Mouse (Mus musculus) midbrain, embryonic 14.5 days (tissue): ENCODE data around the gene Sh2b3. TPM values are rescaled to one million over a fixed set of nuclear protein-coding genes. Genes with fewer than 3 reads are reported as not detected.

ENCODE experiments used
- ATAC-seq: fragments of 200-750 bp; cut with Nextera tagmentation; 2 replicates; pipeline ENCODE4 v1.8.0; 2017; ENCODE audit warnings: moderate number of reproducible peaks, moderate library complexity; ENCODE audit not compliant: low FRiP score, low TSS enrichment
- DNase-seq: peaks from one replicate; pipeline ENCODE4 v3.0.0-alpha.2; 2015
- H3K27ac ChIP-seq: fragments of 300-500 bp; sonication (generic); replicated peaks from 2 replicates; pipeline ENCODE4 v1.5.1; 2014; ENCODE audit warnings: mild to moderate bottlenecking, low read depth, low read length, moderate library complexity
- H3K27me3 ChIP-seq: fragments of 300-500 bp; sonication (generic); 2 replicates; pipeline ENCODE4 v1.6.1; 2014; ENCODE audit warnings: low read length, control low read depth, mixed read lengths; ENCODE audit not compliant: control insufficient read depth, insufficient read depth
- H3K36me3 ChIP-seq: fragments of 300-500 bp; sonication (generic); 2 replicates; pipeline ENCODE4 v1.6.1; 2014; ENCODE audit warnings: low read length, control low read depth; ENCODE audit not compliant: control insufficient read depth, insufficient read depth
- H3K4me1 ChIP-seq: fragments of 300-500 bp; sonication (generic); 2 replicates; pipeline ENCODE4 v1.6.1; 2014; ENCODE audit warnings: mild to moderate bottlenecking, antibody characterized with exemption, low read length, control low read depth; ENCODE audit not compliant: control insufficient read depth, insufficient read depth
- H3K4me2 ChIP-seq: fragments of 300-500 bp; sonication (generic); 2 replicates; pipeline ENCODE4 v1.6.1; 2014; ENCODE audit warnings: mild to moderate bottlenecking, low read length, moderate library complexity
- H3K4me3 ChIP-seq: fragments of 300-500 bp; sonication (generic); replicated peaks from 2 replicates; pipeline ENCODE4 v1.5.1; 2014; ENCODE audit warnings: low read depth, low read length
- H3K9ac ChIP-seq: fragments of 300-500 bp; sonication (generic); replicated peaks from 2 replicates; pipeline ENCODE4 v1.6.1; 2014; ENCODE audit warnings: mild to moderate bottlenecking, low read length, moderate library complexity
- H3K9me3 ChIP-seq: fragments of 300-500 bp; sonication (generic); 2 replicates; pipeline ENCODE4 v1.6.1; 2016; ENCODE audit warnings: low read length, control low read depth, mixed read lengths; ENCODE audit not compliant: control insufficient read depth
- WGBS: fragments of 180-500 bp; shearing (Covaris S2); extraction: QIAGEN DNeasy Blood & Tissue Kit; methylation state at CpG from one replicate; pipeline ENCODE4 v1.1.7; 2014; 5-methylcytosine and 5-hydroxymethylcytosine counted together
- polyA plus RNA-seq: library from polyadenylated mRNA; unstranded; fragments of >200 nt; fragmentation: Nextera tagmentation; extraction: Ambion mirVana; gene quantifications from 2 replicates; pipeline ENCODE4 v1.2.1, GENCODE M21; 2014

Gene Sh2b3
- polyA plus RNA-seq, 1 experiment from 2014 or later = 7.8 TPM

DNA sequence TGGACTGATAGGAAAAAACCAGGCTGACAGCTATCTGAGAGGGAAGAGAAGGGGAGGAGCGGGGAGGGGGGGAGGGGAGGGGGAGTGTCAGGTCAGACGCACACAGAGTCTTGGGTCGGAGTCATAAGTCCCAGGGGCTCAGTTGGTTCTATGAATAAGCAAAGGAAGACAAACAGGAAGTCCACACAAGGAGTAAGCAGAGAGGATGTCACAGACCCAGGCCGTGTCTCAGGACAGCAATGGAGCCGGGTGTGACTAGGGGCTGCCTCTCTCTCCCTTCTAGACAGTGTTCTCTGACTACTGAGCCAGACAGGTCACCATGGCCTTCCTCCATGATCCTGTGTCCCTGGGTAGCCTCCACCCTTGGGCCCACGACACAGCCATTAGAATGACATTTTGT is 33.4 kb upstream of the Sh2b3 start:
- Histone ChIP-seq H3K4me1 (no peaks in the 10 kb centered on the region), H3K36me3 (peaks cover 55% of the 10 kb centered on the region), H3K27ac (no peak overlapping the region), H3K9me3 (no peaks in the 10 kb centered on the region), H3K4me2 (no peak overlapping the region), H3K27me3 (no peaks in the 10 kb centered on the region), H3K4me3 (no peak overlapping the region), H3K9ac (no peak overlapping the region)
- ATAC-seq (no peak), DNase-seq (no peak)
- WGBS = 88% methylated on average over 6 of the region's 6 CpGs

DNA sequence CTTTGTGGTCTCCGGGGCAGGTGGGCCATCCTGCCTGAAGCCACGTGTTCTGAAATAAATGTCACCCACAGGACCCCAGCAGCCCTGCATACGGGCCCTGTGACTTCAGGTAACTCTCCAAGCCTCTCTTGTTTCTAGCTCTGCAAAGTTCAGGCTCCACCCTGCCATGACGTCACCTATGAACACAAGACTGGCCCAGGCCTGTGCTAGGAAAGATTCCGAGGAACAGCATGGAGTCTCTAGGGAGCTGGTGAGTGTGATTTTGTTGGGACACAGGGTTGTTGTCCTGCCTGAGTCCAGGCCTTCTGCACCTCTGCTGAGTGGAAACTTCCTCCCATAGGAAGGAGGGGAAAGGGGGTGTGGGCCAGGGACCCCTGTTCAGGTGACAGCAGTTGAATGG is 30.5 kb upstream of the Sh2b3 start:
- H3K27me3 ChIP-seq = no peaks in the 10 kb centered on the region
- no peaks in the 10 kb centered on the region for H3K4me1 ChIP-seq
- no peak overlapping the region for H3K4me2 ChIP-seq
- H3K4me3 ChIP-seq = no peak overlapping the region
- DNase-seq = no peak
- H3K9me3 ChIP-seq = no peaks in the 10 kb centered on the region
- H3K9ac ChIP-seq = no peak overlapping the region
- 75% methylated on average over 5 of the region's 5 CpGs for WGBS
- no peak overlapping the region for H3K27ac ChIP-seq
- H3K36me3 ChIP-seq = peaks cover 37% of the 10 kb centered on the region
- no peak for ATAC-seq

DNA sequence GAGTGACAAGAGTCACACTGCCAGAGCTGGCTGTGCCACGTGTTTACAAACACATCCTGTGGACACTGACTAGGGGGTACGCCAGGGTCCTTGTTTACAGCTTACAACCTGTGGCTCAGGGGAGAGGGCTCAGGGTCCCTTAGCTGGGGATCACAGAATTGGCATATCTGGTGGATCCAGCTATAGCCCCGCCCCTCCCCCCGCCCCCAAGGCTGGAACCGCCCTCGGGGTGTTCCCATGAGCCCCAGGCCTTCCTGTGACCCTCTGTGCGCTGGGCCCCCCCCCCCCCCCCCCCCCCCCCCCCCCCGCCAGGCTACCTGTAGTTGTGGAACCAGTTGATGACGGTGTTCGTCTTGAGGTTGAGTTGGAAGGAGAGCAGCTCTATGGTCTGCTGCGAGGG is 26.9 kb upstream of the Sh2b3 start:
- WGBS = 16% methylated on average over 7 of the region's 11 CpGs

DNA sequence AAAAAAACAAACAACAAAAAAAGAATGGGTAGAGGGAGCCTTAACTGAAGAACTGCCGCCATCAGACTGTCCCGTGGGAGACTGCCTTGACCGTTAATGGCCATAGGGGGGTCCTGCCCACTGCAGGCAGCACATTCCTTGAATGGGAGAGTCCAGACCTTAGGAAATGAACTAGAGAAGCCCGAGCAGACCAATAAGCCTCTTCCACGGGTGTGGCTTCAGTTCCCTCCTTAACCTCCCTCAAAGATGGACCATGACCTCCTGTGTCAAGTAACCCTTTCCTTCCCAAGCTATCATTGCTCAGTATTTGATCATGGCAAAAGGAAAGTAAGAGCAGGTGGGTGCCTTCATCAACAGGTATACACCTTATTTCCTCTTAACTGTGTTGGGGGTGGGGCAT is 24.5 kb upstream of the Sh2b3 start:
- 66% methylated on average over 5 of the region's 5 CpGs for WGBS
- Histone ChIP-seq H3K4me3 (no peak overlapping the region), H3K9me3 (peaks cover 9% of the 10 kb centered on the region), H3K4me2 (no peak overlapping the region), H3K9ac (no peak overlapping the region), H3K36me3 (peaks cover 35% of the 10 kb centered on the region), H3K4me1 (no peaks in the 10 kb centered on the region), H3K27me3 (no peaks in the 10 kb centered on the region), H3K27ac (no peak overlapping the region)
- ATAC-seq (no peak), DNase-seq (no peak)

More for the DNA sequence above, 26.9 kb upstream of the Sh2b3 start:
- Histone ChIP-seq H3K4me1 (no peaks in the 10 kb centered on the region), H3K4me3 (no peak overlapping the region), H3K36me3 (peaks cover 46% of the 10 kb centered on the region), H3K9me3 (peaks cover 9% of the 10 kb centered on the region), H3K9ac (no peak overlapping the region), H3K4me2 (no peak overlapping the region), H3K27ac (no peak overlapping the region), H3K27me3 (no peaks in the 10 kb centered on the region)
- DNase-seq = no peak
- ATAC-seq = no peak

DNA sequence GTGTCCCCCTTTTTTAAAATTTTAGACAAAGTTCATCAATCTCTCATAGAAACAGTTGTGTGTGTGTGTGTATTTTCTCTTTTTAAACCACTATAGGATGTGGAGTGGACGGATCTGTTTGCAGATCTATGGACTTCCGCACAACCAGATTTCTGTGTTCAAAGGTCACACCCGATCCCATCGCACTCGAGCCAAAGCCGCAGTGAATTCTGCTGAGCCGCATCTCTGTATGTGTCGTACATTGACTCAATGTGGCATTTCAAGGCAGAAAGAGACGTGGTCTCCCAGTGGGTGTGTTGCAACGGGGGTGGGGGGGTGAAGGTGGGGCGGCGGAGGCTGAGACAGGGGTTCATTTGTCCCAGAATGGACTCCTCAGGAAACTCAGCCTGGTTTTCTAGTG is 21.0 kb upstream of the Sh2b3 start:
- Histone ChIP-seq H3K36me3 (peaks cover 41% of the 10 kb centered on the region), H3K27ac (no peak overlapping the region), H3K9me3 (peaks cover 9% of the 10 kb centered on the region), H3K4me3 (no peak overlapping the region), H3K4me2 (no peak overlapping the region), H3K27me3 (no peaks in the 10 kb centered on the region), H3K4me1 (no peaks in the 10 kb centered on the region), H3K9ac (no peak overlapping the region)
- WGBS = 92% methylated on average over 12 of the region's 12 CpGs
- no peak for DNase-seq
- no peak for ATAC-seq

DNA sequence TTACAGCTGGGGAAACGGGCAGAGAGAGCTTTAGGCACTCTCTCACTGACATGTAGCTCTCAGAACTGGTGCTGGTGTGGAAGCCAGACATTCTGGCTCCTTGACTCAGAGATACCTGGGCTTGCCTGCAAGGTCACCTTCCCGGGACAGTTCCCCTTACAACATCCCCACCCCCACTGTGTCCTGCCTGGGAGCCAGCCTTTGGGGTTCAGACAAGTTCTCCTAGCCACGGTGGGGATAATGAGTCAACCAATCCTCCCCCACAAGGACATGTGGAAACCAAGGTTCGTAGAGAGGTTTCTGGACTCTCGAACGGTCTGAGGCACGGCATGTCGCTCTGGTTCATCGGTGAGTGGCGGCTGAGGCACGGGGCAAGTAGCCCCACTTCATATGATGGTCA is 19.3 kb upstream of the Sh2b3 start:
- Histone ChIP-seq H3K36me3 (peaks cover 57% of the 10 kb centered on the region), H3K4me1 (no peaks in the 10 kb centered on the region), H3K9ac (no peak overlapping the region), H3K9me3 (peaks cover 9% of the 10 kb centered on the region), H3K27me3 (no peaks in the 10 kb centered on the region), H3K4me2 (no peak overlapping the region), H3K27ac (no peak overlapping the region), H3K4me3 (no peak overlapping the region)
- WGBS = 92% methylated on average over 11 of the region's 11 CpGs
- ATAC-seq (no peak), DNase-seq (no peak)

DNA sequence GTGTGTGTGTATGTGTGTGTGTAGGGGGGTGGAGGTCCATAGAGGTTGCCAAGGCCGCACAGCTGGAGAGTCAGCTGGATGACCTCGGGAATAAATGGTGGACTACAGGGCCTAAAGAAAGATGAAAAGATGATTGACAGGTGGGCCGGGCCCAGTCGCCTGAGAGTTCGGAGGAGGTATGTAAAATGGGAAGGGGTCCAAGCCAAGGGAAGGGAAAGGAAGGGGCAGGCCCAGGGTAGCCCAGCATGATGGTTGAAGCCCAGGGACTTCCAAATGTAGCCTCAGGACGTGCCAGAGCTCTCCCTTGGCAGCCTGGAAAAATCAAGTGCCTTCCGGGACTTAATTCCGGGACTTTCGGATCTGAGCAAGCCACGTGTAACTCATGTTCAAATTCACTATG is 17.3 kb upstream of the Sh2b3 start:
- peaks cover 46% of the 10 kb centered on the region for H3K36me3 ChIP-seq
- DNase-seq (peak; percentile 45), ATAC-seq (no peak)
- H3K27me3 ChIP-seq = no peaks in the 10 kb centered on the region
- 46% methylated on average over 10 of the region's 10 CpGs for WGBS
- H3K4me2 ChIP-seq = no peak overlapping the region
- no peaks in the 10 kb centered on the region for H3K9me3 ChIP-seq
- H3K9ac ChIP-seq = no peak overlapping the region
- no peak overlapping the region for H3K27ac ChIP-seq
- H3K4me1 ChIP-seq = peaks cover 15% of the 10 kb centered on the region
- H3K4me3 ChIP-seq = no peak overlapping the region

DNA sequence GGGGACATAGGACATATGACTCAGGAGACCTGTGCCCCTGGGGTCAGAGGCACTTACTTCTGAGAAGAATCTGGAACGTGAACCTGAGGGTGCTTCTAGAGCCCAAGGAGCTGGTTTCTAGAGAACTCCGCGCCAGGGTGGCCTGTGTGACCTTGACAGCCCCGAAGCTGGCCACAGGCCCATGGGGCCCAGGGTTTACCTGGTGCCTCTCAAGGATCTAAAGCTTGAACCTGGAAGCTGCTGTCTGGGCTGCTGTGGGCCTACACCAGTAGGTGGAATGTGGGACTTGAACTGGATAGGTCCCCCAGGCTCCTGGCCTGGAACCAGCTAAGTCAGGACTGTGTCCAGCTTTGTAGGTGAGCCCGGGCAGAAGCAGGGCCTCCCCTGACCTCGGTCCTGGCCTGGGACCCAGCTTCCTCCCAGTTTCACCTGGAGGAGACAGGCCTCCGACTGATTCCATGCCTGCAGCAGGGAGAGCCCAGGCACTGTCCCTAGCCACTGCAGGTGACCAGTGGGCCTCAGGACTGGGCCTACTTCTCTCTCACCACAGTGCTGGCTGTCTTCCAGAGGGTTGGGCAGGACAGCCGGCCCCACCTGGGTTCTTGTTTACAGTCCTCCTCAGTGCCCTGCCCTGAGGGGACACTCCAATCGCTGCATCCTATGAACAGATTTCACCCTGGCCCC is 16.1 kb upstream of the Sh2b3 start:
- ATAC-seq (no peak), DNase-seq (no peak)
- Histone ChIP-seq H3K4me2 (no peak overlapping the region), H3K4me3 (no peak overlapping the region), H3K9ac (no peak overlapping the region), H3K27me3 (no peaks in the 10 kb centered on the region), H3K9me3 (no peaks in the 10 kb centered on the region), H3K36me3 (peaks cover 38% of the 10 kb centered on the region), H3K4me1 (peaks cover 18% of the 10 kb centered on the region), H3K27ac (no peak overlapping the region)
- WGBS = 85% methylated on average over 9 of the region's 9 CpGs
